Mouse (Mus musculus): ENCODE measurements around the gene Espl1. TPM values are rescaled to one million over a fixed set of nuclear protein-coding genes. Genes with fewer than 3 reads are reported as not detected.
A peak's percentile ranks its signal among the peaks of the same experiment; 100 is the strongest.

Espl1 gene
- polyA plus RNA-seq, 1 experiment, result not detected

DNA sequence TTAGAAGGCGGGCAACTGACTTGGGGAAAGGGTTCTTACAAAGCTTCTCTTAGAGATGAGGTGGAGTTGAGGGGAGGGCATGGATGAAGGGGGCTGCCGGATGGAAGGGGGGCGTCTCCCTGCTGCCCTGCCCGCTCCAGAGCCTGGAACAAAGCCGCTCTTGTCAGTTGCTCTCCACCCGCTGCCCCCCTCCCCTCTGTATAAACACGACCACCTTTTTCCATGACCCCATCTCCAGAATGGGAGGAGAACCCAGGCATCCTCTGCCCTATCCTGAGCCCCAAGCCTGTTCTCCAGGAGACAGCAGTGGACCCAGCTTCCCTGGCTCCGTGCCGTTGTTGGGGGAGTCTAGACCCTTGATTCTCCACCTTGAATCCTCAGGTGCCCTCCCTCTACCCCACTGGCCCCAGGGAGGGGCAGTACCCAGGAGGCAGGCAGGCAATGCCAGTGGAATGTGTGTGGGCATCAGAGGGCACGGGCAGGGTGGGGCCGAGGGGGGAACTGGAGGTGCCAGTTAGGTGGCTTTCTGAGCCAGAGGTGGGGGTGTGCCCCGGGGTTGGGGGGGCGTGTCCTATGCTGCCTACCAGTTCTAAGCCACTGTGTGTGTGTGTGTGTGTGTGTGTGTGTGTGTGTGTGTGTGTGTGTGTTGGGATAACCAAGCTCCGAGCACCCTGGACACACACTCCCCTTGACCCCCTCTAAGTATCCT, 40.4 kb upstream of the Espl1 start:
- peaks cover 21% of the 10 kb centered on the region for H3K4me1 ChIP-seq (ENCODE audit: control insufficient read depth, insufficient read depth, low read length)
- 58% methylated on average over 13 of the region's 14 CpGs for WGBS
- H3K27ac ChIP-seq (ENCODE audit: insufficient read depth, low read depth, low read length), result no peak overlapping the region
- TF ChIP-seq POLR2A (IDR thresholded peaks at IDR 0.05; ENCODE audit: insufficient read depth, low read depth, low read length) (no peak), CTCF (IDR thresholded peaks at IDR 0.05; ENCODE audit: insufficient read depth, low read depth, low read length) (no peak)
- H3K4me3 ChIP-seq (ENCODE audit: insufficient read depth, low read depth, low read length), result no peak overlapping the region

DNA sequence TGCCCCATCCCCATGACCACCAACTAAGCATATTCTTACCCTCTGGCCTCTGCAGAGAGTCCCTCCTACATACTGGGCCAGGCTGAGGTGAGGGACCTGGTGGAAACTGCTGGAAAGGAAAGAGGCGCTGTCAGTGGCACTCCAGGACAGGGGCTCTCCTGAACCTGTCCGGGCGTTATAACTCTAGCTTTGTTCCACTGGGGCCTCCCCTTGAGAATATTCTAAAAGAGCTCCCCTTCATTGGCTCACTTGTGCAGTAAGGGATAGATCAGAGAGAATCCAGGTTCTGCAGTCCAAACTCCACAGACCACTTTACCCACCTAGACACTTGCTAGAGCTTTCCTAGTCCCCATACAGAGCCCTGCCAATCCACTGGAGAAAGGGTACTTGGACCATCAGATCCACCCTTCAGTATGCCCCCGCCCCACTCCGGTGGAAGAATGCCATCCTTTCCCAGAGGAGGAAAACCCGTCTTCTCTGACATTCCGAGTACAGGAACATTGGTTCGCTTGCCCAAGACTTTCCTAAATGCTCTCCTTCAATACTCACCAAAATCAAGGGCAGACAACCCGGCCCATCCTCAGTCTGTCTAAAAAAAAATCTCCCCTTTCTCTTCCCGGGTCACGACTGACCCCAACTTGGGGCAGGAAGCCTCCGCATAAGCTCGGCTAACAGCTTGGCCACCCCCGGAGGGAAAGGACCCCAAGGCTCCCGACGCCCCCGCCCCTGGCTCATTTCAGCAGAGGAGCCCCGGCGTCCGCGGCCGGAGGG, 39.5 kb upstream of the Espl1 start:
- peak overlapping the region; percentile 70 for H3K4me3 ChIP-seq (ENCODE audit: insufficient read depth, low read depth, low read length)
- no peak overlapping the region for H3K27ac ChIP-seq (ENCODE audit: insufficient read depth, low read depth, low read length)
- WGBS, result 16% methylated on average over 22 of the region's 22 CpGs
- peaks cover 21% of the 10 kb centered on the region for H3K4me1 ChIP-seq (ENCODE audit: control insufficient read depth, insufficient read depth, low read length)
- TF ChIP-seq CTCF (IDR thresholded peaks at IDR 0.05; ENCODE audit: insufficient read depth, low read depth, low read length) (no peak), POLR2A (IDR thresholded peaks at IDR 0.05; ENCODE audit: insufficient read depth, low read depth, low read length) (no peak)

DNA sequence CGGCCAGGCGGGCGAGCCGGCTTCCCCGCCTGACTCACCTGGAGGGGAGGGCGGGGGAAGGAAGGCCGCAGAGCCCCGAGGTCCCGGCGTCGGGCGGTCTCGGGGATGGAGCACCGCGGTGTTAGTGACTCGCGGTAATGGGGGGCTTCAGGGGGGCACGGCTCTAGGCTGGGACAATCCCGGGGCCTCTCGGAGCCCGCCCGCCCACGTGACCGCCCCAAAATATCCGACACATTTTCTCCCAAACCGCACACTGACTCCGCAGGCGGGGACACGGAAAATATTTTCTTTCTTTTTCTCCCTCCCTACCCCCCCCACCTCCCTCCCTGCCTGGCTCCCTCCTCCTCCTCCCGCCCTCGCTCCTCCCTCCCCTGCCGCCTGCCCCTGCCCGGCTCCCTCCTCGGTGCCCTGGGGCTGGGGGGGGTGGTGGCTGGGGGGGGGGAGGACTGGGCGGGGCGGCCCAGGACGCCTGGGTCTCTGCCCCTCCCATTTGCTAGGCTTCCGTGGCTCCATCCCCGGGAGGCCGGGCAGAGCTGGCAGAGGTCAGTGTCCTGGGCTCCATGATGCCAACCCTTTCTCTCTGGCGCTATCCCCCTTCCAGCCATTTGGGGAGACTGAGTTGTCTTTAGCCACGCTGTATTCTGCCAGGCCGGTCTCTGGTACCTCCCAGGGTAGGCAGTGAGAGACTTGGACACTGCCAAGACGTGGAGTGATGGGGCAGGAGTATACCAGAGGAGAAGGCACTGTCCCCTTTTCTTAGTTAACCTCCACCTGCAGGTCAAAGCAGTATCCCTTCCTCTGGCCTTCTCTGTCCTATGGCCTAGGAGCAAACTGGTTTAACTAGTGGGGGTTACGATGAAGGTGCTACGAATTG, 38.6 kb upstream of the Espl1 start, which contains the start of gene Rarg:
Rarg (minus strand) TSS at position 316 of the 874 bp plus-strand sequence.
- TF ChIP-seq POLR2A (IDR thresholded peaks at IDR 0.05; ENCODE audit: insufficient read depth, low read depth, low read length) (no peak), CTCF (IDR thresholded peaks at IDR 0.05; ENCODE audit: insufficient read depth, low read depth, low read length) (no peak)

DNA sequence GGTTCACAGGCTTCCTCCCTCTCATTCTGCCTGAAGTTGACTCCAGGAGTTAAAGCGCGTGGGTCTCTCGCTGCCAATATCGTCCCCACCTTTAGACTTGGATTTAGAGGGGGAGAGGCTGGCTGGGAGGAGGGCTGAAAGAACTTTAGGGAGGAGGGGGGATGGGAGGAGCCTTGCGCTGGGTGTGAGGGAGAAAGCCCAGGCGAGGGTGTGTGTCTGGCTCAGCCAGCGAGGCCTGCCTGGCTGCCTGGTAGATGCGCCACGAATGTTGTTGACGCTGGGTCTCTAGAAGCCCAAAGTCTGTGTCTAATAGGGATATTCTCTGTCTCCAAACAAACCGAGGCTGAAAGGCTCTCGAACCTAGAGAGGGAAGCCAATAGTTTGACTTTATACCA, 38.0 kb upstream of the Espl1 start:
- 12% methylated on average over 12 of the region's 12 CpGs for WGBS
- Histone ChIP-seq H3K27ac (ENCODE audit: insufficient read depth, low read depth, low read length) (peak overlapping the region; percentile 33), H3K4me1 (ENCODE audit: control insufficient read depth, insufficient read depth, low read length) (peaks cover 21% of the 10 kb centered on the region), H3K4me3 (ENCODE audit: insufficient read depth, low read depth, low read length) (no peak overlapping the region; the same call in 1 of the 2 replicates)
- TF ChIP-seq POLR2A (IDR thresholded peaks at IDR 0.05; ENCODE audit: insufficient read depth, low read depth, low read length) (no peak), CTCF (IDR thresholded peaks at IDR 0.05; ENCODE audit: insufficient read depth, low read depth, low read length) (no peak)

More for the DNA sequence above, 38.6 kb upstream of the Espl1 start, which contains the start of gene Rarg:
- WGBS, result 2% methylated on average over 45 of the region's 46 CpGs
- Histone ChIP-seq H3K4me1 (ENCODE audit: control insufficient read depth, insufficient read depth, low read length) (peaks cover 21% of the 10 kb centered on the region), H3K4me3 (ENCODE audit: insufficient read depth, low read depth, low read length) (peak within 1 kb of the TSS; percentile 70), H3K27ac (ENCODE audit: insufficient read depth, low read depth, low read length) (peak within 1 kb of the TSS; percentile 33)

GRCm38 (mm10) chr15:102258581-102259253, 37.3 kb upstream of the Espl1 start:
- TF ChIP-seq CTCF (IDR thresholded peaks at IDR 0.05; ENCODE audit: insufficient read depth, low read depth, low read length) (no peak), POLR2A (IDR thresholded peaks at IDR 0.05; ENCODE audit: insufficient read depth, low read depth, low read length) (no peak)
- H3K27ac ChIP-seq (ENCODE audit: insufficient read depth, low read depth, low read length), result no peak overlapping the region
- 45% methylated on average over 11 of the region's 11 CpGs for WGBS

GRCm38 (mm10) chr15:102262582-102262981, 33.5 kb upstream of the Espl1 start:
- WGBS, result 58% methylated on average over 7 of the region's 7 CpGs
- H3K4me3 ChIP-seq (ENCODE audit: insufficient read depth, low read depth, low read length), result no peak overlapping the region

More at GRCm38 (mm10) chr15:102258581-102259253, 37.3 kb upstream of the Espl1 start:
- H3K4me1 ChIP-seq (ENCODE audit: control insufficient read depth, insufficient read depth, low read length), result peaks cover 21% of the 10 kb centered on the region
- no peak overlapping the region for H3K4me3 ChIP-seq (ENCODE audit: insufficient read depth, low read depth, low read length)

DNA sequence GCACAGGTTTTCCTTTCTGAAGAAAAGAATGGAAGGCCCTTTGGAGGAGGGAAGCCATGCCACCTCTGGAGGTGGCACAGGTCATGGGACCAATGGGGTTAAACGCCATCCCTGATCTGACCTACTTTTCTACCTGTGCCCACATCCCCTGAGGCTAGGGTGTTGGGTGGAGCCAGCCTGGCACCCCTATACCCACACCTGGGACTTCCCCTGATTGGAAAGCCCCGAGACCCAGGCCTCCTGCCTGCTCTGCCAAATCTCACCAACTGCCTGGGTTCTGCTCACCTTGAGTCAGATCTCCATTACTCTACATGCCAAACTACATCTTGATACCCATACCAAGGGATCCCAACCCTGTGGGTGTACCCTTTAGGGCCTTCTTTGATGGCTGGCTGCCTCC, 33.0 kb upstream of the Espl1 start:
- Histone ChIP-seq H3K27ac (ENCODE audit: insufficient read depth, low read depth, low read length) (no peak overlapping the region), H3K4me3 (ENCODE audit: insufficient read depth, low read depth, low read length) (no peak overlapping the region), H3K4me1 (ENCODE audit: control insufficient read depth, insufficient read depth, low read length) (peaks cover 8% of the 10 kb centered on the region; the same call in 1 of the 2 replicates)
- TF ChIP-seq CTCF (IDR thresholded peaks at IDR 0.05; ENCODE audit: insufficient read depth, low read depth, low read length), result no peak
- TF ChIP-seq POLR2A (IDR thresholded peaks at IDR 0.05; ENCODE audit: insufficient read depth, low read depth, low read length), result no peak
- WGBS, result 78% methylated on average over 2 of the region's 2 CpGs

More at GRCm38 (mm10) chr15:102262582-102262981, 33.5 kb upstream of the Espl1 start:
- Histone ChIP-seq H3K27ac (ENCODE audit: insufficient read depth, low read depth, low read length) (no peak overlapping the region), H3K4me1 (ENCODE audit: control insufficient read depth, insufficient read depth, low read length) (peaks cover 13% of the 10 kb centered on the region; the same call in 1 of the 2 replicates)
- TF ChIP-seq POLR2A (IDR thresholded peaks at IDR 0.05; ENCODE audit: insufficient read depth, low read depth, low read length) (no peak), CTCF (IDR thresholded peaks at IDR 0.05; ENCODE audit: insufficient read depth, low read depth, low read length) (no peak)

DNA sequence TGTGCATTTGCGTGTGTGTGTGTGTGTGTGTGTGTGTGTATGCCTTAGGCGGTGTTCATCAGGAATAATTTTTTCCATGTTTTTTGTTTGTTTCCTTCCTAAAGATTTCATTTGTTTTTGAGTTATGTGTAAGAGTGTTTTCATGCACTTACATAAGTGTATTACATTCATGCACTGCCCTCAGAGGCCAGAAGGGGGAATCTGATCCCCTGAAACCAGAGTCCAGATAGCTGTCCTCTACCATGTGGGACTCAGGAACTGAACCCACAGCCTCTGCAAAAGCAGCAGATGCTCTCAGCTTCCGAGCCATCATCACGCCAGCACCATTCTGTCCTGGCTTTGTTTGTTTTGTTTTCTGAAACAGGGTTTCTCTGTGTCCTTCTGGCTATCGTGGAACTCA, 30.5 kb upstream of the Espl1 start:
- Histone ChIP-seq H3K4me3 (ENCODE audit: insufficient read depth, low read depth, low read length) (no peak overlapping the region), H3K27ac (ENCODE audit: insufficient read depth, low read depth, low read length) (no peak overlapping the region), H3K4me1 (ENCODE audit: control insufficient read depth, insufficient read depth, low read length) (no peaks in the 10 kb centered on the region)
- TF ChIP-seq POLR2A (IDR thresholded peaks at IDR 0.05; ENCODE audit: insufficient read depth, low read depth, low read length) (no peak), CTCF (IDR thresholded peaks at IDR 0.05; ENCODE audit: insufficient read depth, low read depth, low read length) (no peak)
- 90% methylated on average over 5 of the region's 5 CpGs for WGBS
